Mouse (Mus musculus) splenic B cell, adult 2 months (primary cell): ENCODE results near the gene Tsen15.
"Not testable (repeated sequence)": the region's sequence is repeated elsewhere in the genome, so short reads cannot be mapped to it uniquely, and the experiment has no call there.

Source experiments
- DNase-seq: peaks from one replicate; pipeline ENCODE4 v3.0.0-alpha.2; 2011; ENCODE audit warnings: low read depth, low spot score
- H3K27me3 ChIP-seq: 2 replicates; pipeline ENCODE4 v1.6.1; 2012; ENCODE audit warnings: mild to moderate bottlenecking, low read length, moderate library complexity, mixed read lengths; ENCODE audit not compliant: control insufficient read depth, poor library complexity, insufficient read depth, severe bottlenecking
- H3K36me3 ChIP-seq: 2 replicates; pipeline ENCODE4 v1.6.1; 2012; ENCODE audit warnings: mild to moderate bottlenecking, low read length, moderate library complexity, mixed read lengths; ENCODE audit not compliant: control insufficient read depth, poor library complexity, insufficient read depth, severe bottlenecking

Gene Tsen15

GRCm38 (mm10) chr1:152400556-152401540 lies 14.4 kb upstream of the Tsen15 start:
- Histone ChIP-seq H3K27me3 (no peaks in the 10 kb centered on the region), H3K36me3 (no peaks in the 10 kb centered on the region)
- no peak for DNase-seq

GRCm38 (mm10) chr1:152399790-152400555 lies 13.5 kb upstream of the Tsen15 start, which contains the start of gene Colgalt2:
Colgalt2 (plus strand) TSS chr1:152399830.
- DNase-seq: peak; percentile 12
- H3K27me3 ChIP-seq: no peaks in the 10 kb centered on the region
- H3K36me3 ChIP-seq: no peaks in the 10 kb centered on the region

DNA sequence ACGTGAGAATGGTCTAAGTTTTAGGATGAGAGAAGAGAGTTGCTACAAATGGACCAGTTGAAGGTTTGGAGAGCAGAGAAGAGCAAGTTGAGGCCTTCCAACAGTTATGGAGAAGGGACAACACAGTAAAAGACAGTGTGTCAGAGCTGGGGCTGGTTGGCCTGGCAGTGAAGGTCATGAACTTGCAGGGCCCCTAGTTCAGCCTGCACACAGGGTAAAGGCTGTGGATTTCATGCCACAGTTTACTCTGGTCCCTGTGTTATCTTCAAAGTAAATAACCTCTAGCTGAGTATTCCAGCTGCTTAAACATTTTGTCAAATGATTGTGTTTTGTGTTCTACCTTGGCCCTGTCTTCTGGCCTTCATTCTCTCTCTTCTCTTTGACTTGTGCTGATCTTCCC lies 12.2 kb upstream of the Tsen15 start:
- Histone ChIP-seq H3K27me3 (no peaks in the 10 kb centered on the region), H3K36me3 (no peaks in the 10 kb centered on the region)
- no peak for DNase-seq

DNA sequence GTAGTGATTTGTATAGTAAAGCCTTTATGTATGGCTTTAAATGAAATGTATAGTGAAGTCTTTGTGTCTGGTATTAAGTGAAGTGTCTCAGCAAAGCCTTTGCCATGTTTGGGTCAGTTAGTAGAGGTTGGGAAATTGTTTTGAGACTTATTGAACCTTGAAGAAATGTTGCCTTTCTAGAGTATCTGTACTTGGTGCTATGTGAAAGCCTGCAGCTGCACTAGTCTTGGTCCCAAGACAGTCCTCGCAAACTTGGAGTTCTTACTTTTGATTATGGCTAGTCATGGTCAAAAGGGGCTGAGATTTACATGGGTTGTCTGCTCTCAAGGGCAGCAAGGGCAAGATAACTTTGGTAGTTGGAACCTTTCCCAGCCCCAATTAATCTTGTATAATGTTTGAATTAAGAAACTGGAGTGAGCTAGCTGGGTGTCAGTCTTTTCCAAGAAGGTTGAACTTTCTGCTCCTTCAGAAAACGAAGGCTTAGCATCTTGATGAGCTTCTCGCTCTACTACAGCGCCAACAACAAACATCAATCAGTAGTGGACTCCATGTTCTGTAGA lies 8.5 kb upstream of the Tsen15 start:
- no peak for DNase-seq
- H3K36me3 ChIP-seq: no peaks in the 10 kb centered on the region
- H3K27me3 ChIP-seq: no peaks in the 10 kb centered on the region

GRCm38 (mm10) chr1:152394137-152394536 lies 7.6 kb upstream of the Tsen15 start:
- no peak for DNase-seq
- no peaks in the 10 kb centered on the region for H3K27me3 ChIP-seq
- no peaks in the 10 kb centered on the region for H3K36me3 ChIP-seq

DNA sequence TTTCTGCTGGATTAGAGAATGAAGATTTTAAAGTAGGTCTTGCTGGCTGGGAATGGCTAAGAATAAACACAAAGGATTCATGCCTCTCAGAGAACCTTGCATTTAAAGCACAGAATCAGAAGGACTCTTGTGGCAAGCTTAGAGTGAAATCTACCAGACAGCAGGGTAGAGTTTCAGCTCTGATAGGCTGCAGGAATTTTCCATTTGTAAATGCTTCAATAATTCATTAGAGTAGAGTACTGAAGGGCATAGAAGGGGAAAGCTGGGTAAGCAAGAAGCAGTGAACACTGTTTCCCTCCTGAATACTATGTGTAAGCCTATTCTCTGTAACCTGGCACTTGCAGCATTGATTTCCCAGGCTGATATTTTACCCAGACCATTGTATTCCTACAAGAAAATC lies 2.8 kb upstream of the Tsen15 start:
- no peaks in the 10 kb centered on the region for H3K36me3 ChIP-seq
- no peaks in the 10 kb centered on the region for H3K27me3 ChIP-seq
- no peak for DNase-seq

- not testable (repeated sequence) for H3K27me3 ChIP-seq, H3K36me3 ChIP-seq, DNase-seq
Observed at GRCm38 (mm10) chr1:152385693-152386092, 795 bp downstream of the Tsen15 start.

DNA sequence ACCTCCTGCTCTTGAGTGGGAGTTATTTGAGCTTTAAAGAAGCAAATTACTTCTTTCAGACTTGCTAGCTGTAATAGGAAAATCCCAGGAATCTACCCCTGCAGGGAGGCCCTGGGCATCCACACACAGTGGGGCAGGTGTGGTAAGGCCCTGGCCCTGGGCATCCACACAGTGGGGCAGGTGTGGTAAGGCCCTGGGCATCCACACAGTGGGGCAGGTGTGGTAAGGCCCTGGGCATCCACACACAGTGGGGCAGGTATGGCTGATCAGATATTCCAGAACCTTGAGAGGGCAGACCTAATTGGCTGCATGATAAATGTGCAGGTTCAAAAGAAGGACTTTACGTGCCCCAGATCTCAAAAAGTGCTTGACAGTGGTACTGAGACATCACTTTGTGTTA lies 1.9 kb downstream of the Tsen15 start:
- Histone ChIP-seq H3K36me3 (peaks cover 4% of the 10 kb centered on the region; the same call in 1 of the 2 replicates), H3K27me3 (no peaks in the 10 kb centered on the region)
- no peak for DNase-seq

DNA sequence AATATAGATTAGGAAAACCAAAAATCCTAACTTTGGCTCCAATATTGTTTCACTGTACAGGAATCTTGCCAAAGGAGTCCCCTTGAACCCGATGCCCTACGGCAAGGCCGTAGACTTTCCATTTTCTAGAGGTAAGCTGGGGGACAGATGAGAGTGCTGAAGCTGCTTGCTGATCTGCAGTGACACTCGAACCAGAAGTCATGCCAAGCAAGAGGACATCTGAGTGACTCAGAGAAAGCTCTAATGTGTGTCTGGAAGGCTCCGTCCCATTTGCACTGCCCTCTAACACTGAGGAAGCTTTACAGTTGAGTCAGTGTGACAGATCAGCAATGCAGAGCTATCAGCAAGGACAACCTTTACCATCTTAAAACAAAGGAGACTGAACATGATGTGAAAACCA lies 8.2 kb downstream of the Tsen15 start:
- peaks cover 8% of the 10 kb centered on the region; the same call in 1 of the 2 replicates for H3K36me3 ChIP-seq
- H3K27me3 ChIP-seq: no peaks in the 10 kb centered on the region
- no peak for DNase-seq

DNA sequence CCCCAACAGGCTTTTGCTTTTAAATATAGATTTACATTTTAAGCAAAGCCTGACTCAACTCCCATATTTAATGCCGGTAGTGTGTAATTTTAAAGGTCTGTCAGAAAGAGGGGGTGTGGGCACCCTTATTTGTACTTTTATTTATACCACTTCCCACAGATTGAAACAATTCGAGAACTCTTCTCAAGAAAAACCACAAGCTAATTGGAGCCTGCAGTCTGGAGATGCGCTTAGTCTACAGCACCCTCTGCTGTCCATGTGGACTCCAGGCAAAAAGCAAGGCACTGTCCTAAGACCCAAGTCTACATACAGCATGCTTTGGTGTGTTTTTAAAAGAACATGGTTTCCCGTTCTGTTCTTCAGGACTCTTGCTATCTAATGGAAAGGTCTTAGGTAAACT lies 17.3 kb downstream of the Tsen15 start:
- Histone ChIP-seq H3K27me3 (no peaks in the 10 kb centered on the region), H3K36me3 (no peaks in the 10 kb centered on the region)
- peak; percentile 57 for DNase-seq

- Histone ChIP-seq H3K27me3 (no peaks in the 10 kb centered on the region), H3K36me3 (no peaks in the 10 kb centered on the region)
- no peak for DNase-seq
Observed at GRCm38 (mm10) chr1:152368311-152369088, 18.0 kb downstream of the Tsen15 start.

GRCm38 (mm10) chr1:152356721-152357120 lies 29.8 kb downstream of the Tsen15 start:
- H3K36me3 ChIP-seq: no peaks in the 10 kb centered on the region
- DNase-seq: no peak
- no peaks in the 10 kb centered on the region for H3K27me3 ChIP-seq

DNA sequence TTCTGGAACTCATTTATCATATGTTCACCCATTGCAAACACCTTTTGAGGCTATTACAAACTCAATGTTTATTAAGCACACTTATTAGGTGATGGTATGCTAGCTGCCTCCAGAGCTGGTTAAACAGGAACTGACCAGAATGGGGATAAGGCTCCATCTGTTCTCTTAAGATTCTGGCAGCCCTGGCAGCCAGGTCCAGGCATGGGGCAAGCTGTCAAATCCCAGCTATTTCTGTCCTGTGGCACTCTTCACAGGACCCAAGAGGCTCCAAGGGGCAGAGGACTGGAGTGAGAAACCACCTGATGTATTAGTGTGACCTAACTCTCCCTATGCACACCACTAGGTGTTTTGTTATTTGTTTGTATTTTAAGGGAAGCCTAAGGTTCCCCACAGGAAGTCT lies 38.5 kb downstream of the Tsen15 start:
- no peaks in the 10 kb centered on the region for H3K27me3 ChIP-seq
- no peaks in the 10 kb centered on the region for H3K36me3 ChIP-seq
- DNase-seq: no peak

DNA sequence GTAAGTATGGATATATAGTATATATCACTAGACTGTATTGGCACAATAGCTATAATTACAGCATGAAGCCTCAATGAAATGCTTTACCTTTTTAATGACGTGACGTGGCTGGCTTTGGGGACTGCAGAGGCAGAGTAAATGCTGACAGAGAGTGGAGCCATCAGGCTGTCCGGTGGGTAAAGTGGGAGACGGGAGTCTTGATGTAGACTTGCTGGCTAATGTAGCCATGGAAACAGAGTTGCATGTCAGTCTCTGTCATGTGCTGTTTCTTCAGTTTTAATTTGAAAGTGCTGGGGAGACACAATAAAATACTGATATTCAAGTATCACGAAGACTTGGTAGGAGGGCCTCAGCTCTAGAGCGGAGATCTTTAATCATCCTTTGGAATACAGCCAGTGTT lies 62.5 kb downstream of the Tsen15 start:
- DNase-seq: no peak
- no peaks in the 10 kb centered on the region for H3K27me3 ChIP-seq
- H3K36me3 ChIP-seq: no peaks in the 10 kb centered on the region
